Mouse (Mus musculus) CH12.LX (cell line): ENCODE measurements around the gene Ebf1.

ENCODE experiments used
- CHD2 ChIP-seq: IDR thresholded peaks from 2 replicates; pipeline ENCODE4 v1.6.1; 2011; ENCODE audit warnings: low read length, improper control_type of control experiment
- CTCF ChIP-seq, 2 experiments: IDR thresholded peaks in 1 of 2; conservative IDR thresholded peaks in 1 of 2; 2 replicates each; pipeline ENCODE4 v1.5.1; 2011 to 2012; ENCODE audit warnings: low read depth in 2 of 2, low read length in 2 of 2, improper control_type of control experiment in 1 of 2, inconsistent platforms in 1 of 2, mild to moderate bottlenecking in 1 of 2, moderate library complexity in 1 of 2
- E2F4 ChIP-seq: IDR thresholded peaks from 2 replicates; pipeline ENCODE4 v1.6.1; 2011; ENCODE audit warnings: low read depth, low read length, improper control_type of control experiment; ENCODE audit not compliant: insufficient replicate concordance
- EP300 ChIP-seq: IDR thresholded peaks from 2 replicates; pipeline ENCODE4 v1.6.1; 2011; ENCODE audit warnings: low read length, improper control_type of control experiment
- HCFC1 ChIP-seq: IDR thresholded peaks from 2 replicates; pipeline ENCODE4 v1.6.1; 2012; ENCODE audit warnings: low read depth, mild to moderate bottlenecking, inconsistent platforms, low read length, improper control_type of control experiment
- MAX ChIP-seq: IDR thresholded peaks from 2 replicates; pipeline ENCODE4 v1.6.1; 2011; ENCODE audit warnings: low read length, improper control_type of control experiment
- MEF2A ChIP-seq: IDR thresholded peaks from 2 replicates; pipeline ENCODE4 v1.6.1; 2014; ENCODE audit warnings: low read depth, mild to moderate bottlenecking, inconsistent platforms, low read length, improper control_type of control experiment, borderline replicate concordance
- MXI1 ChIP-seq: IDR thresholded peaks from 2 replicates; pipeline ENCODE4 v1.6.1; 2011; ENCODE audit warnings: mild to moderate bottlenecking, low read depth, low read length, improper control_type of control experiment
- POLR2A ChIP-seq: IDR thresholded peaks from 2 replicates; pipeline ENCODE4 v1.6.1; 2011; ENCODE audit warnings: low read depth, mild to moderate bottlenecking, improper control_type of control experiment, low read length
- POLR2AphosphoS2 ChIP-seq: IDR thresholded peaks from 2 replicates; pipeline ENCODE4 v1.6.1; 2011; ENCODE audit warnings: low read depth, low read length, improper control_type of control experiment
- RCOR1 ChIP-seq: conservative IDR thresholded peaks from 2 replicates; pipeline ENCODE4 v1.6.1; 2012; ENCODE audit warnings: low read depth, mild to moderate bottlenecking, inconsistent platforms, low read length, improper control_type of control experiment
- SIN3A ChIP-seq: IDR thresholded peaks from 2 replicates; pipeline ENCODE4 v1.6.1; 2012; ENCODE audit warnings: low read length, improper control_type of control experiment, inconsistent platforms
- ZMIZ1 ChIP-seq: IDR thresholded peaks from 2 replicates; pipeline ENCODE4 v1.6.1; 2012; ENCODE audit warnings: low read depth, mild to moderate bottlenecking, inconsistent platforms, low read length, improper control_type of control experiment

GRCm38 (mm10) chr11:44764988-44765387 is 147.9 kb downstream of the Ebf1 start:
- TF ChIP-seq ZMIZ1 (no peak), MAX (peak; percentile 65), CHD2 (peak; percentile 66; the same call in 1 of the 2 replicates), EP300 (peak; percentile 98), POLR2A (peak; percentile 69), CTCF (conservative IDR thresholded peaks at IDR 0.05 in 1 of 2, IDR thresholded peaks at IDR 0.05 in 1 of 2; ENCODE audit: low read depth in 2 of 2, low read length in 2 of 2) (no peak), E2F4 (no peak), MXI1 (peak; percentile 48; the same call in 1 of the 2 replicates), POLR2AphosphoS2 (no peak; the same call in 1 of the 2 replicates), SIN3A (peak; percentile 91), HCFC1 (no peak; the same call in none of the 2 replicates), MEF2A (peak; percentile 97), RCOR1 (peak; percentile 94)
